Mouse (Mus musculus) CD4-positive, CD25-positive, alpha-beta regulatory T cell, adult 2 months (primary cell): ENCODE data around the gene Ruvbl2.
"Not testable (repeated sequence)": the region's sequence is repeated elsewhere in the genome, so short reads cannot be mapped to it uniquely, and the experiment has no call there.

Experiments
- DNase-seq: peaks from one replicate; pipeline ENCODE4 v3.0.0-alpha.2; 2012; ENCODE audit warnings: low read depth, low spot score

Ruvbl2 gene

GRCm38 (mm10) chr7:45437521-45438276 lies at the start of gene Ruvbl2:
Gene Ruvbl2 (minus strand): TSS chr7:45438096.
- DNase-seq = no peak

- no peak for DNase-seq
These were observed 49.0 kb upstream of the Ruvbl2 start, which contains the start of gene Gm45808 for GRCm38 (mm10) chr7:45486761-45487415. Gene Gm45808 (minus strand): TSS chr7:45486811.

GRCm38 (mm10) chr7:45486158-45486557 lies 48.3 kb upstream of the Ruvbl2 start:
- DNase-seq = no peak

- not testable (repeated sequence) for DNase-seq
These were observed 47.1 kb upstream of the Ruvbl2 start for GRCm38 (mm10) chr7:45484985-45485384.

- no peak for DNase-seq
These were observed 44.3 kb upstream of the Ruvbl2 start for GRCm38 (mm10) chr7:45482166-45482565.

GRCm38 (mm10) chr7:45481374-45481927 lies 43.6 kb upstream of the Ruvbl2 start, which contains the start of gene Tulp2:
Gene Tulp2 (plus strand): TSS chr7:45481877.
- peak; percentile 73 for DNase-seq

- not testable (repeated sequence) for DNase-seq
These were observed 42.4 kb upstream of the Ruvbl2 start for GRCm38 (mm10) chr7:45480310-45480709.

- DNase-seq = no peak
These were observed 40.9 kb upstream of the Ruvbl2 start for GRCm38 (mm10) chr7:45478774-45479173.

GRCm38 (mm10) chr7:45477003-45477402 lies 39.1 kb upstream of the Ruvbl2 start:
- peak; percentile 81 for DNase-seq

- no peak for DNase-seq
These were observed 38.6 kb upstream of the Ruvbl2 start for GRCm38 (mm10) chr7:45476453-45476852.

- DNase-seq = no peak
These were observed 37.5 kb upstream of the Ruvbl2 start for GRCm38 (mm10) chr7:45475291-45475969.

- peak; percentile 88 for DNase-seq
These were observed 33.0 kb upstream of the Ruvbl2 start for GRCm38 (mm10) chr7:45470869-45471268.

- peak; percentile 35 for DNase-seq
These were observed 29.3 kb upstream of the Ruvbl2 start for GRCm38 (mm10) chr7:45467090-45467670.

GRCm38 (mm10) chr7:45466283-45467089 lies 28.6 kb upstream of the Ruvbl2 start, which contains the start of gene Bax:
Gene Bax (minus strand): TSS chr7:45466898.
- peak; percentile 98 for DNase-seq

- no peak for DNase-seq
These were observed 27.7 kb upstream of the Ruvbl2 start for GRCm38 (mm10) chr7:45465549-45465948.

- no peak for DNase-seq
These were observed 27.2 kb upstream of the Ruvbl2 start for GRCm38 (mm10) chr7:45465112-45465511.

- no peak for DNase-seq
These were observed 26.3 kb upstream of the Ruvbl2 start for GRCm38 (mm10) chr7:45463987-45464778.

- not testable (repeated sequence) for DNase-seq
These were observed 25.0 kb upstream of the Ruvbl2 start for GRCm38 (mm10) chr7:45462868-45463267.

GRCm38 (mm10) chr7:45462325-45462724 lies 24.4 kb upstream of the Ruvbl2 start:
- DNase-seq = no peak

- no peak for DNase-seq
These were observed 23.9 kb upstream of the Ruvbl2 start for GRCm38 (mm10) chr7:45461781-45462180.
